Mouse (Mus musculus) 416B (cell line): ENCODE results near the gene Zfp219.

ENCODE experiments used
- DNase-seq: peaks from one replicate; pipeline ENCODE4 v3.0.0; 2011; ENCODE audit warnings: low read depth

Gene Zfp219

DNA sequence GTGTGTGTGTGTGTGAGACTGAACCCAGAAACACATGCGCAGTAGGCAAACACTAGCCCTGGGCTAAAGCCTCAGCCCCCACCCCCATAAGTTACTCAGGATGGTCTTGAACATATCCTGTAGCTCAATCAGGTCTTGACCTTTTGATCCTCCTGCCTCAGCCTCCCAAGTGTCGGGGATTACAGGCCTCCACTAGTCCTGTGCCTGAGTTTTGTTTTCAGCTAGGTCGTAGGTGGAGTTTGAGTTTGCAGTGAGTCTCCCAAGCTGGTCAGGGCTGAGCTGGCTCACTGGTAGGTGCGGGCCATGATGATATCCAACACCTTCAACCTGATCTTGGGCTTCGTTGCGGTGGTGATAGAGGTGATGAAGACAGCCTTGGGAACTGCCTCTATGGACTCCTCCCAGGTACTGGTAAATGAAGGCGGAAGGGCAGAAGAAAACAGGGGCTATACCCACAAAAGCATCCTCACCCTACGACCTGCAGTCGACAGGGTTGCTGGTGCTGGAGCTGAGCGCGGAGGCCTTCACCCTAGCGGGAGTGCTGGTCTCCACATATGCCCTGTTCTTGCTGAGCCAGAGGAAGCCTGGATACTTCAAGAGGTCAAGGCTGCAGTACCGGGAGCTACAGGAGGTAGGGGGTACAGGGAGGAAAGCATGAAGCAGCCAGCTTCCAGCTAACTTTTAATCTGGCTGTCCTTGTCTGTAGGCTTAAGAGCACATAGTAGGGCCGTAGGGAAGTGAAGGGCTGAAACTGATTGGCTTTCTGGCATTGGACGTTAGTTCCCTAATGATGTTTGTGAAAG, 2.1 kb downstream of the Zfp219 start:
- peak; percentile 36 for DNase-seq

DNA sequence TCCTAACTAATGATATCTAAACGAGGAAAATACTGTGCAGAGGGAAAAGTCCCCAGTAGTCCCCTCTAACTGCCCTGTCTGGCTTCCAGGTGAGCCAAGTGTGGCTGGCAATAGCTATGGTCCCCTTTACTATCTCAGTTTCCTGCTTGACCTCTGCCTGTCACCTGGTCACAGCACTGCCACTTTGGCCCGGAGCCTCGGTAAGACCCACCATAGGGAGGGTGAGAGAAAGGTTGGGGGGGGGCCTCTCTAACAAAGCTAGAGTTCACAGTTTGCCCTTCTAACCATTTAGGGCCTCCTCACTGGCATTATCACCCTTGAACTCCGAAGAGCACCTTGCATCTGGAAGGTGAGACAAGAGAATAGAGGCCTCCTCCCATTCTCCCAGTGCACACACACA, 2.9 kb downstream of the Zfp219 start:
- no peak for DNase-seq

DNA sequence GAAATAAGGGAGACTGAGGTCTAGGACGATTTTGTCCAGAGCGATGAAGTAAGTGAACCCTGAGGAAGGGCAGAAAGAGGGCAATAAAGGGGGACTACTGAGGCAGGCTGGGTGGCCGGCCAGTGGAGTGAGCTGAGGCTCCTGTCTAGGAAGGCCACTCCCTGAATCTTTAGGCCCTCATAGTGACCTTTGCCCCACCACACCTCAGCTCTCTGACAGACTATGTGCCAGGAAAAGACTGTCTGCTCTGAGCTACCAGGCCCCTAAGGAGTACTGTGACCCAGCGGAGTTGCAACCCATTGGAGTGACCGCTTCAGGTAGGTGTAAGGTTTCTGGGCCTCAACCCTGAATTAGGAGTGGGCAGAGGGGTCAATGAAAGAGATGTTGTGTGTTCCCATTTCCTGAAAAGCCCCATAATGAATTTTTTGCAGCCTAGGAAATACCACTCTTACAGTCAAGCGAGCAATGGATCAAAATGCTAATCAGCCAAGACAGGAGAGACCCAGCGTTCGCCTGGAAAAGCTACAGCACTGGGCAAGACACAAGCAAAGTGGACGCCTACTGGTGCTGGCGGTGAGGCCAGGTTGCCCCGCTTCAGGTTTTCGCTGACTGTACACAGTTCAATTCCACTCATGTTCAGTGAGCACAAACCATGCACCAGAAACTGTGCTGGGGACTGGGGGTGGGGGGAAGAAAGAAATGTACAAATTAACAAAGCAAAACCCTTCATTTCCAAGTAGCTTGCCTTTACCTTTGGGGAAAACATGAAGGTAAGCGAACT, 3.7 kb downstream of the Zfp219 start:
- no peak for DNase-seq

DNA sequence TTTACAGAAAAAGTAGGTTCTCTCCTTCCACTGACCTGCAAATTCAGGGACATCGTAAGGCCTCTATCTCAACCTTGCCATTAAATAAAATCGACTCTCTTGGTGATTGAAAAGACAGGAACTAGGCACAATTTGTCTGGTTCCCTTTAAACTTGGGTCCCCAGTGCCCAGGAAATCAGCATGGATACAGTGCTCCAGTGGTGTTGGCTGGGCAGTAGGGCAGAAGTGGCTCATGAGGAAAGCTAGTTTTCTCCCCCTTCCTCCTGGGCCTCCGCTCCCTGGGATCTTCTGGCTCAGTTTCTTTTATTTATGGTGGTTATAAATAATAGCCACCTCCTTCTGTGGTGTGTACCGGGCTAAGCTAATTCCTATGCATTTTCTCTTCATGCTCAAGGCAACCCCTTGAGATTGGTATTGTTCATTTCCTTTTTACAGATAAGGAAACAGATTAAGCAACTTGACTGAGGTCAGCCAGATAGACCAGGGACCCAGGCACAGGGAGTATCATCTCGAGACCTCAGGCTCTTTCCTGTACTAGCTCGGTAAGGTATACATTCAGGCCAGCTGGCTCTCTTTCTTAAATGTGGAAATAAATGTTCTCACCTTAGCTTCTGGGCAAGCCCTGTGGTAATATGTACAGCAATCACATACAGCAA, 5.0 kb downstream of the Zfp219 start, which contains the start of gene Tmem253:
TSS of gene Tmem253 (plus strand) at position 214 of the 656 bp plus-strand sequence.
- DNase-seq: peak; percentile 80

DNA sequence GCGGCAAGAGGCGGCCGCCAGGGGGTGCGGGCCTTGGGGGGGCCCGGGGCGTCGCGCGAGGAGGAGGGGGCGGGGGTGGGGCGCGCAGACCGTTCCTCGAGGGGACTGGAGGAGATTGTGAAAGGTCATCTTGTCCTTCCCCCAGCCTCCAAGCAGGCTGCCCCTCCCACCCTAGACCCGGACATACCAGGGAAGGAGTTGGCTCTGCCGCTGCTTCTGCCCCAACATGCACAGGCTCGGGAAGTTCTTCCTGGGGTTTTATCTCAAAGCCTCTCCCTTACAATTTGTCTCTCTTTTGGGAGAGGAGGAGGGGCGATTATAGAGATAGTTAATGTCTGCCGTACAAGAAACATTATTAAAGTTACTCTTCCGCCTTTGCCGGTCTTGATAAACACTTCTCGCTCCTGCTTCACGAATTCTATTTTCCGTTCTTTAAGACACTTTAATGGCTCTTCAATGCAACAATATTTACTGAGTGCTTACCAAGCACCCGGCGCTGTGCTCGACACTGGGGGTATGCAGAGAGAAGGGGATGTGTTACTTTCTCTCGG, 5.7 kb downstream of the Zfp219 start:
- DNase-seq: peak; percentile 85

DNA sequence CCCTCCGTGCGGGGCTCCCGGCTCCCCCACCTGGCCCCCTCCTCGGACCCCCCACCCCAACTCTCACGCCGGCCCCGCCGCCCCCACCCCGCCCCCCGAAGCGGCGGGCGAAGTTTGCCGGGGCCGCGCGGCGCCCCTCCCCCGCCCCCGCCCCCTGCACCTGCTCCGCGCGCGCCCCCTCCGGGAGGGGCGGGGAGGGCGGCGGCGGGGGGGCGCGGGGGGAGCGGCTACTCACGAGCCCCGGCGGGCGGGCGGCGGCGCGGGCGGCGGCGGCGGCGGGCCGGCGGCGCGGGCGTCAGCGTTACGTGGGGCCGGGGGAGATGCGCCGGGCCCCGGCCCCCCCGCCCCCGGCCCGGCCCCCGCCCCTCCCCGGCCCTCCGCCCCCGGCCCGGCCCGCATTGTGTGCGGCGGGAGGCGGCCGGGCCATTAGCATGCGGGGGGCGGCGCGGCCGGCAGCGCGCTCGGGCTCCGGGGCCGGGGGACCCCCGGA, 6.2 kb downstream of the Zfp219 start:
- DNase-seq: no peak

DNA sequence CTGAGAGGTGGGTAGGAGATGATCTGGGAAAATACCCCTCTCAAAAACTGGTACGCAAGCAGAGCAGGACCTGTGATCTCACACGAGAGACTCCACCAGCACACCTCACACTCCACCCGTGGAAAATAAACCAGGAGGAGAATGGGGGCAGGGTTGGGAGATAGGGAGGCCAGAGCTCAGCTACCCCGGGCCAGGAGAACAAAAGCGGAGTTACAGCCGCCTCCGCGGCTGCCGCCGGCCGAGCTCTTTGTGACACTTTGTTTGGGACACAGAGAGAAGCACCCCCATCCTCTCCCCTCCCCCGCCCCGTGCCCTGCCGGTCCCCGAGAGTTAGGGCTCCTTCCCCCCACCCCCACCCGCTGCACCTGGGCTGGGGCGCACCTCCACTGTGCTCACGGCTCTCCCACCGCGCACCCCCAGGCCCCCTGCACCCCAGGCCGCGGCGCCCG, 6.7 kb downstream of the Zfp219 start:
- peak; percentile 34 for DNase-seq

DNA sequence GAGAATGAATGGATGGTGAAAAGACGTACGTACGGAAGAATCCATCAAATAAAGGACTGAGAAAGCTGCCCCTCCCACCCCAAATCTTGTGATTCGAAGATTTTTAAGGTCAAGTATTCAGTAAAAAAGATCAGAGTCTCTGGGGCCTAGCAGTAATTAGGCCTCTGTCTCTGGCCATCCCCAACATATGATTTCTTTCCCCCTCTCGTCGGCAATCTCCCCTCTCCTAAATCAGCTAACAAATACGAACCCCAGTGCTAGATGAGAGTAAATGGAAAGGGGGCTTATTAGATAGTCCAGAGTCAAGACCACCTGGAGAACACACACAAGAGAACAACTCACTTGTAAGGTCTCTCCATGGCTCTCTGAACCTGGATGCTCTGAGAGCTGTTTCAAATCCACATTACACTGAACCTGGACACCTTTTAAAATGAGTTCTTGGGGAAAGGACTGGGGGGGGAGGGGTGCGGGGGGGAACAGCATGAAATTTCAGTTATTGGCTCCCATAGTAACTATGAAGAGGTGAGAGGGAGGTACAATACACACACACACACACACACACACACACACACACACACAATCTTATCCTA, 7.4 kb downstream of the Zfp219 start:
- no peak for DNase-seq

DNA sequence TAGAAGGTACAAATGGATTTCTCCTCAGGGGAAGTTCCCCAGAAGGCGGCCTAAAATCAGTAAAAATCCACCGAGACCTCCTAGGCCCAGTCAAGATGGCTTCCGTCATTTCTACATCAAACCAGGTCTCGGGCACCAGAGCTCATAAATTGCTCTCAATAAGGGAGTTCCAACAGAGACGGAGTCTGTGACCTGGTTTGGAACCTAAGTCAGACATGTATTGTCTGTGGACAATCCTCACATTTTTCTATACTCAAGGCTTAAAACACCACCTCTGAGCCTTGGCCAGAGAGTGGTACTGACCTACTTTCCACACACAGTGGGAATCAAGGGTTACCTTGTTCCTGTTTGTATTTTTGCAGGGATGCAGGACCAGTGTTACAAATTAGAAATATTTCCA, 8.0 kb downstream of the Zfp219 start:
- no peak for DNase-seq

DNA sequence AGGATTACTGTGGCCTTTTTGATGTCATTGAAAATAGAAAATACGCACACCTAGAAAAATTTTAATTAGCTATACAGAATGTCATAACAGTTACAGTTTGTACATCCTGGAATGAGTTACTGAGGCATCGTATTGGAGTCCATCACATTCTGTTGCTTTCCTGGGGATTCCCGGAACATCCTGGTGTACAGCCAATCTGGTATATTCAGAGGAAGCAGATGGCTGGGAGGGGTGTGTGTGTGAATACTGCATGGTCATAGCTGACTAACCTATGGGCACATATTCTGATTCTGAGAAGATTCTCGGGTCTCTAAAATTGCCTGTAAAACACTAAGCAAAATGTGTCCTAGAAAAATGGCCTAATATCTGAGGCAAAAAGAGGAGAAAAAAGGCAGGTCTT, 8.4 kb downstream of the Zfp219 start:
- peak; percentile 38 for DNase-seq

DNA sequence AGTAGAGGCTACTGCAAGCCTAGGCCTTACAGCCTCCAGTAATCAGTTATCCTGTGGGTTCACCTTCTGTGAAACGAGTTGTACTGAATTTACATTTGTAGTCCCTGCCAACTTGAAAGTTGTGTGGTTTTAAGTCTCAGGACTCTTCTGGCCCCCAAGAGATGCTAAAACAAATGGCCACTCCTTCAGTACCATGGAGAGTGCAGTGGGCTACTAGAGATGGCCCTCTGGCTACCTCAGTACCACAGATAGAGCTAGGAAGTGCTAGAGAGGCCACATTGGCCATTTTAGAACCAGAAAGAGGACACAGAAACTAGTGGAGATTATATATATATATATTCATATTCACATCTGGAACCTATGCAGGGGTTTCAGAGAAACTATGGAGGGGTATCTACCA, 8.8 kb downstream of the Zfp219 start:
- peak; percentile 43 for DNase-seq

DNA sequence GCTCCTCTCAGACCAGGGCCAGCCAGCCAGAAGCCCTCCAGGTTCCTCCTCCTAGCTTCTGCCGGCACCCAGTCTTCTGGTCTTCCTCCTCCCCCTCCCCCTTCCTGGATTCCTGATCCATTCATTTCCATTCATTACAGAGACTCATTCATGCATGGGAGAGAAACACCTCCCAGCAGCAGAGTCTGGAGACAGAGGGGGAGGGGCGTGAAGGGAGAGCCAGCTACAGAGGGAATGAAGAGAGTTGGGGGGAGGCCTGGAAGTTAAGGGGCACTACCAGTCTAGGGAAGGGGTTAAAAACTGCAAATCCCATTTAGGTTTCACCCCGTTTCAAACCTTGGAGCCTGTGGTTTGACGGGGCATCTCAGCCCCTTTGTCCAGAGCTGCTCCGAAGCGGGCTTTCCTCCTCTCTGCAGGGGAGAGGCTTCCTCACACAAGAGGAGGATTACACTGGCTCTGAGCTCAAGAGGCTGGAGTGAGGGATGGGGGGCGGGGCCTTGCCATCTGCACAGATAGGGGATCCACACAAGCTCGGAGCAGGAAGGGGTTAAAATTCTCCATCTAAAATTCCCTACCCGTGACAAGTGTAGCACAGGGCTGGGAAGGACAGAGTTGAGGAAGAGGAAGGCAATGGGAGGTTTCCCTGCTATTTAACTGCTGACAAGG, 10.0 kb downstream of the Zfp219 start:
- no peak for DNase-seq

DNA sequence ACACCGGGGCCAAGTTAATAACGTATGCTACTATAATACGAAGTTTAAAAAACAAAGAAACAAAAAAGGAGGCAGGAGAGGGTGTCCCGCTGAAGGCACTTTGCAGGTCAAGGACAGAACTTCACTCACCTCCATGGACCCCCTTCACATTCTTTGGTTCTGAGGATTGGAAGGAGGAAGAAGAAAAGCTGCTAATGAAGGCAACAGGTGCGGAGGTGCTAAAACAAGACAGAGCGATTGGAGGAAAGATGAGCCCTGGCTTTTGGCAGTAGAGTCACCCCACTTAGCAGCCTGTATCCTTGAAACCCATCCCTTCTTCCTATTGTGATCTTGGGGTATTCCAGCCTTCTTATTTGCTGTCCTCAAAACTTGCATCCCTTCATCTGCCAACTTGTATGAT, 10.7 kb downstream of the Zfp219 start:
- no peak for DNase-seq

DNA sequence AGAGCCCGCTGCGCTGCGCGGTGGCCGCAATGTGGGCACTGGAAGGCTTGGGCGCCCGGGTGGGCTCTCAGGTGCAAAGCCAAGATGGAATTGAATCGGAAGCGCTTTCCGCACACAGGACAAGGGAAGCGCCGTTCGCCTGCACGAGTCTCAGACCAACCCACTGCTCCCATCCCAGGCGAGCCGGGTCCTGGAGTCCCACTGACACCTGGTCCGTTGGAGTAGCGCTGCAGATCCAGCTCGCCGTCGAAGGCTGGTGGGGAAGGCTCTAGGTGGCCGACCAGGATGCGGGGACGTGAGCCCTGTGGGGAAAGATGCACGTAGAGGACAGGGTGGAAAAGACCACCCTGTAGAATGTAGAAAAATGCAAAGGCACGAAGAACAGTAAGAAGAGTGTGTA, 11.2 kb downstream of the Zfp219 start:
- no peak for DNase-seq

DNA sequence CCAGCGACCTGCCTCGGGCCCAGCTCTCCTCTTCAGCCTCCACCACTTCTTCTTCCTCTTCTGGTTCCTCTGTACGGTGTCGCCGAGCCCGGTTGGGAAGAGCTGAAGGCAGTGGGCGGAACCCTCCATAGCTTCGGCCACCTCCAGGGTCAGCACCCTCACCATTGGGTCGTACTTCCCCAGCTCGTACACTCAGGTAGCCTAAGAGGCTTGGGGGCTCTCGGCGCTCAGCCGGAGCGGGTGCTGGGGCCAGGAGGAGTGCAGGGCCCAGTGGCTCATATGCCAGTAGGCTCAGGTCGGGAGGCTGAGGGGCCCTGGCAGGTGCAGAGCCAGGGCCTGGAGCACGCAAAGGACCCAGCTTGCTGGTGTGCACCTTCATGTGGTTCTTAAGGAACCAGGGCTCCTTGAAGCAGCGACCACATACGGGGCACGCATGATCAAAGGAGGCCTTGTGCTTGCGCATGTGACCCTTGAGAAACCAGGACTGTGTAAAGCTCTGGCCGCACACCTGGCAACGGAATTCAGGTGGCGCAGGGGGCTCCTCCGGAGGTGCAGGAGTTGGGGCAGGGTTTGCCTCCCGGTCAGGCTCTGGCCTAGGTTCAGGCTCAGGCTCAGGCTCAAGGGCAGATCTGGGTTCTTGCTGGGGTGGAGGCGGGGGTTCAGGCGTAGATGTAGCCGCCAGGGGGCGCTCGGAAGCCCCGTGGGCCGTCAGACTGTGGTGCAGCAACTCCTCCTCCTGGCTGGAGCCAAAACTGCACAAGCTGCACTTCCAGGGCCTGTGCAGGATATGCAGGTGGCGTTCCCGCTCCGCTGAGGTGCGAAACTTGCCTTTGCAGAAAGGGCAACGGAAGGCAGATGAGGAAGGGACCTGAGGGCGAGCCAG, 12.0 kb downstream of the Zfp219 start:
- peak; percentile 81 for DNase-seq

DNA sequence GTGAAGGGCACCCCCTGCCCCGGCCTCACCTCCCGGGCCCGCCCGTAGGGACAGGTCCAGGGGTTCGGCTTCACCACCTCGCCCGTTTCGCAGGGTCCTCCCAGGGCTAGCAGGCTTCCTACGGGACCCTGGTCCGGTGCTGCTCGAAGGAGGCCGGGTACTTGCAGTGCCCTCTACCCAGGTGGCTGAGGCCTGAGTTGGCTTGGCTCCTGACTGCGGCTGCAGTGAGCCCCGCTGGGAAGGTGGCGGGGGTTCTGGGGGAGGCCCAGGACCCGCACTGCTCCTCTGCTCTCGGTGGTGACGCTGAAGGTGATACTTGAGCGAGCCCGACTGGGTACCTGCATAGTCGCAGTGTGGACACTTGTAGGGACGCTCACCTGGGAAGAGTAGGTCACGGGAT, 13.8 kb downstream of the Zfp219 start:
- no peak for DNase-seq

DNA sequence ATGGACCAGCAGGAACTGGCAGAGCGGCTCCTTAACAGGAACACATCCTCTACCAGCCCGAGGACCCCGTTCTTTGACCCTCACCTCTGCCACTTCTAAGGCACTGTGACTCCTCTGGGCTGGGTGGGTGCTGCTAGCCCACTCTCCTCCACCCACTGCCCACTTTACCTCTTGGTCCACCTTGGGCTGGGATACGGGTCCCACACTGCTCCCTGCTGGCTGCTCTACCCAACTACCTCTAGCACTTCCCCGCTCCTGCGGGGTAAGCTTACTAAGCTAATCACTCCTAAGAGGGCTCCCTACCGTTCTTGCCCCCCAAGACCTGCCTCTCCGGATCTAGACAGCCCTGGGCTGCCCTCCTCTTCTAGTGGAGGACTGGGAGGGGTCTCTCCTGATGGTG, 14.3 kb downstream of the Zfp219 start:
- DNase-seq: no peak

DNA sequence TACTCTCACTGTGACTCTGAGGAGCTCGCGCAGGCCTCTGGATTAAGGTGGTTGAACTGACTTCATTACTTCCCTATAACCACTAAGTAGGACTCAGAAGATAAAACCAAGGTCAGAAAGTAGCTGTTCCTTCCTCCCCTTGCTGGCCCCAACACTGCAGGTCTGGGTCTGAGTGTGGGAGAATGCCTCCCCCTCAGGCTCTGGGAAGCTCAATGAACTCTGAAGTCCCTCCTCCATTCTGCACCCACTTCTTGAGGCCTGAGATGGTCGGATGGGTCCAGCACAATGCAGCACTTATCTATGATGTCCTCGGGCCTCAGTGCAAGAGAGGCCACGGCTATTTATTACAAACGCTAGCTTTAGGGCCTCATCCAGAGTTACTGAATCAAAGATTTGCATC, 14.9 kb downstream of the Zfp219 start:
- no peak for DNase-seq

DNA sequence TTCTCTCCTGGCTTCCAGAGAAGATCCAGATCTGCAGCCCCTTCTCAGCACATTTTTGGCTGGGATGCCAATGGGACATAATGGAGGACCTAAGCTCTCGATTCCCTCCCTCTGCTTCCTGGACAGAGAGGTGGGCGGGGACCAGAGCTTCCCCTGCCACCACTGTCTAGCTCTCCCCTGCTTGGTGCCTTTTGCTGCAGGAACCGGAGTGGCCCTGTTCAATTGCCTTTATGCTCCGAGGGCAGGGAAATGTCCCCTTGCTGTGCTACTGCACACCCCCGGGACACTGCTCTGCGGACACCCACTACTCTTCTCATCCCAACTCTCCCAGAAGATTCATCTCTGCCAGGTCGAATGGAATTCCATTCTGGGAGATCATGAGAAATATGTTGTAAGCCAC, 15.4 kb downstream of the Zfp219 start:
- DNase-seq: no peak

DNA sequence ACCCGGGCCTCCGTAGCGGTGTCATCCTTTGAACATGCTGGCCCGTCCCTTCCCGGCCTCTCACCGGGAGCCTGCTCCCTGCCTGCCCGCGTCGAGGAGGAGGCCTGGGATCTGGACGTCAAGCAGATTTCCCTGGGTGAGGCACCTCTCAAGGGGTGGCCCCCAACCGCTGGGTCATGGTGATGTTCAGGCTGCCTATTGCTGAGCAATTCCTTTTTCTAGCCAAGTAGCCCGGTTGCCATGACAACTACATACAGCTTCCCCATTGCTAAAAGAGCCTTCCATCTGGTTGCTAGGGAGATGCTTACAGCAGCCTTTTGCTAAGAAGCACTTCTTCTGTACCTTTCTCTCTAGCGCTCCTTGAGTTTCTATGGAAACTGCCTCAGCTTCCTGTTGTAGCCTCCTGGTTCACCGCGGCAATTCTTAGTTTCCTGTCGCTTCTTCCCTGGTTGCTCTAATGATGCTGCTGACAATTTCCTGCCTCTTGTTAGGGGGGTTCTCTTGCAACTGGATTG, 16.5 kb downstream of the Zfp219 start:
- peak; percentile 87 for DNase-seq
